Comparison of ENCODE assay signal across 9 mouse cellular contexts in genomic region chr11:101247521-101248030, GRCm38 (mm10). TPM values are rescaled to one million over a fixed set of nuclear protein-coding genes. Genes with fewer than 3 reads are reported as not detected.
DNase-seq lines count a peak whose midpoint lies in the region; ATAC-seq and TF ChIP-seq lines count a peak whose summit lies in the region.
"Had no signal": no experiment of that assay in that cellular context is flagged by ENCODE, and none has a peak within 500 bp of the region (broad histone marks: within the 10 kb centered on the region; RNA-seq: fewer than 3 reads in every experiment).

No protein-coding gene starts in this region.

- H3K4me3 ChIP-seq in lung, embryonic 14.5 days (ENCODE audit: low read depth, low read length) = peak overlapping the region; percentile 68
- H3K4me3 ChIP-seq in hindbrain, embryonic 13.5 days = peak overlapping the region; percentile 59
- H3K4me3 ChIP-seq in limb, embryonic 10.5 days = peak overlapping the region; percentile 70; the same call in 1 of the 2 replicates
- H3K4me3 ChIP-seq in small intestine, adult 2 months (ENCODE audit: low read depth, low read length) = 0 out of 2 replicates have a peak overlapping the region, but pooled peaks have one; percentile 10

- peaks cover 18% of the 10 kb centered on the region; the same call in 1 of the 2 replicates for H3K27me3 ChIP-seq in lung, embryonic 14.5 days (ENCODE audit: insufficient read depth, low read length)
- peaks cover 54% of the 10 kb centered on the region for H3K27me3 ChIP-seq in hindbrain, embryonic 13.5 days
- H3K27me3 ChIP-seq in limb, embryonic 10.5 days (ENCODE audit: low read depth, poor library complexity, severe bottlenecking) = peaks cover 38% of the 10 kb centered on the region
- H3K27me3 ChIP-seq in small intestine, adult 2 months (ENCODE audit: control insufficient read depth, insufficient read depth, low read length) = peaks cover 11% of the 10 kb centered on the region; the same call in 1 of the 2 replicates

- no peak for TF ChIP-seq POLR2A in small intestine, adult 2 months (IDR thresholded peaks at IDR 0.05; ENCODE audit: low read depth, low read length)

- WGBS in lung, embryonic 14.5 days = 75% methylated on average over 6 of the region's 6 CpGs
- 79% methylated on average over 6 of the region's 6 CpGs for WGBS in hindbrain, embryonic 13.5 days
- 82% methylated on average over 6 of the region's 6 CpGs for WGBS in limb, embryonic 10.5 days
- WGBS in small intestine, adult 2 months = 86% methylated on average over 6 of the region's 6 CpGs

- no peak for ATAC-seq in lung, embryonic 14.5 days (ENCODE audit: insufficient read depth)
- no peak for ATAC-seq in hindbrain, embryonic 13.5 days (ENCODE audit: low FRiP score)

- no peak for DNase-seq in lung, embryonic 14.5 days
- DNase-seq in lung, adult 18-20 months = no peak
- no peak for DNase-seq in limb, embryonic 10.5 days (ENCODE audit: low spot score)
- DNase-seq in ovary, adult 18-20 months (ENCODE audit: low spot score) = no peak
- no peak for DNase-seq in frontal cortex, postnatal 36 days (ENCODE audit: low spot score in 2 of 2)
- DNase-seq in left cerebral cortex, adult 18-20 months (ENCODE audit: low spot score in 2 of 2) = no peak
- DNase-seq: left cerebral cortex, postnatal 4 days had no signal

- no peaks in the 10 kb centered on the region for H3K36me3 ChIP-seq in lung, embryonic 14.5 days (ENCODE audit: insufficient read depth)
- H3K36me3 ChIP-seq in hindbrain, embryonic 13.5 days = no peaks in the 10 kb centered on the region
- no peaks in the 10 kb centered on the region for H3K36me3 ChIP-seq in limb, embryonic 10.5 days
- H3K36me3 ChIP-seq in small intestine, adult 2 months (ENCODE audit: control insufficient read depth, insufficient read depth, low read length) = no peaks in the 10 kb centered on the region

- H3K4me1 ChIP-seq in lung, embryonic 14.5 days (ENCODE audit: insufficient read depth) = peaks cover 3% of the 10 kb centered on the region
- H3K4me1 ChIP-seq in hindbrain, embryonic 13.5 days (replicated peaks) = peaks cover 17% of the 10 kb centered on the region
- H3K4me1 ChIP-seq in limb, embryonic 10.5 days = peaks cover 49% of the 10 kb centered on the region
- peaks cover 13% of the 10 kb centered on the region for H3K4me1 ChIP-seq in small intestine, adult 2 months (ENCODE audit: control insufficient read depth, insufficient read depth, insufficient read length, low read length)

- peak overlapping the region; percentile 89 for H3K4me2 ChIP-seq in lung, embryonic 14.5 days
- H3K4me2 ChIP-seq in hindbrain, embryonic 13.5 days = peak overlapping the region; percentile 96

- no peaks in the 10 kb centered on the region for H3K9me3 ChIP-seq in lung, embryonic 14.5 days (ENCODE audit: low read depth, low read length)
- no peaks in the 10 kb centered on the region for H3K9me3 ChIP-seq in hindbrain, embryonic 13.5 days
- no peaks in the 10 kb centered on the region for H3K9me3 ChIP-seq in limb, embryonic 10.5 days (replicated peaks)

- no peak for TF ChIP-seq CTCF in lung, embryonic 14.5 days (IDR thresholded peaks at IDR 0.05; ENCODE audit: low read depth)
- no peak for TF ChIP-seq CTCF in small intestine, adult 2 months (IDR thresholded peaks at IDR 0.05; ENCODE audit: extremely low read depth, insufficient read length, insufficient replicate concordance, low read depth, low read length)

- H3K9ac ChIP-seq in lung, embryonic 14.5 days = peak overlapping the region; percentile 72
- no peak overlapping the region for H3K9ac ChIP-seq in hindbrain, embryonic 13.5 days

- peak overlapping the region; percentile 88 for H3K27ac ChIP-seq in lung, embryonic 14.5 days (ENCODE audit: low read depth)
- 0 out of 2 replicates have a peak overlapping the region, but pooled peaks have one; percentile 12 for H3K27ac ChIP-seq in hindbrain, embryonic 13.5 days
- 0 out of 2 replicates have a peak overlapping the region, but pooled peaks have one; percentile 12 for H3K27ac ChIP-seq in limb, embryonic 10.5 days
- no peak overlapping the region for H3K27ac ChIP-seq in small intestine, adult 2 months (ENCODE audit: insufficient read depth, low read depth, low read length)

RNA-seq across cellular contexts. Expression of gene Ramp2, which starts 1.7 kb away (rescaled TPM):
- polyA plus RNA-seq in lung, embryonic 14.5 days (2014; fragmentation: Nextera tagmentation; extraction: Ambion mirVana) = 271 and 276 TPM in 2 replicates
- polyA plus RNA-seq in hindbrain, embryonic 13.5 days (2015; fragmentation: Nextera tagmentation; extraction: Ambion mirVana) = 84.8 and 94.9 TPM in 2 replicates
- polyA plus RNA-seq in limb, embryonic 10.5 days (2016; fragmentation: Nextera tagmentation; extraction: Ambion mirVana) = 54.2 and 61.5 TPM in 2 replicates
- 15.1 and 25.8 TPM in 2 replicates for polyA plus RNA-seq in small intestine, adult 2 months (2012; rRNA removed)
- total RNA-seq in left cerebral cortex, adult 18-20 months (2021) = 10 to 100 TPM; 31.4 to 37.8 TPM

RNA-seq across cellular contexts. Expression of gene Vps25, which starts 5.9 kb away (rescaled TPM):
- 132 and 139 TPM in 2 replicates for polyA plus RNA-seq in lung, embryonic 14.5 days (2014; fragmentation: Nextera tagmentation; extraction: Ambion mirVana)
- polyA plus RNA-seq in hindbrain, embryonic 13.5 days (2015; fragmentation: Nextera tagmentation; extraction: Ambion mirVana) = 110 and 115 TPM in 2 replicates
- 118 and 127 TPM in 2 replicates for polyA plus RNA-seq in limb, embryonic 10.5 days (2016; fragmentation: Nextera tagmentation; extraction: Ambion mirVana)
- polyA plus RNA-seq in small intestine, adult 2 months (2012; rRNA removed) = 28.9 and 64.8 TPM in 2 replicates
- 10 to 100 TPM; 56.8 to 65.8 TPM for total RNA-seq in left cerebral cortex, adult 18-20 months (2021)

RNA-seq across cellular contexts. Expression of gene Wnk4, which starts 12.8 kb away (rescaled TPM):
- polyA plus RNA-seq in lung, embryonic 14.5 days (2014; fragmentation: Nextera tagmentation; extraction: Ambion mirVana) = 5.3 and 5.8 TPM in 2 replicates
- 7.0 and 7.7 TPM in 2 replicates for polyA plus RNA-seq in hindbrain, embryonic 13.5 days (2015; fragmentation: Nextera tagmentation; extraction: Ambion mirVana)
- polyA plus RNA-seq in limb, embryonic 10.5 days (2016; fragmentation: Nextera tagmentation; extraction: Ambion mirVana) = 4.7 and 6.2 TPM in 2 replicates
- polyA plus RNA-seq in small intestine, adult 2 months (2012; rRNA removed) = 3.0 and 7.9 TPM in 2 replicates
- 1 to 10 TPM; 7.0 to 8.8 TPM for total RNA-seq in left cerebral cortex, adult 18-20 months (2021)

RNA-seq across cellular contexts. Expression of gene Ezh1, which starts 21.3 kb away (rescaled TPM):
- 17.4 and 18.9 TPM in 2 replicates for polyA plus RNA-seq in lung, embryonic 14.5 days (2014; fragmentation: Nextera tagmentation; extraction: Ambion mirVana)
- polyA plus RNA-seq in hindbrain, embryonic 13.5 days (2015; fragmentation: Nextera tagmentation; extraction: Ambion mirVana) = 20.4 and 20.7 TPM in 2 replicates
- 10.1 and 13.6 TPM in 2 replicates for polyA plus RNA-seq in limb, embryonic 10.5 days (2016; fragmentation: Nextera tagmentation; extraction: Ambion mirVana)
- 7.9 and 20.0 TPM in 2 replicates for polyA plus RNA-seq in small intestine, adult 2 months (2012; rRNA removed)
- 10 to 100 TPM; 55.7 to 62.7 TPM for total RNA-seq in left cerebral cortex, adult 18-20 months (2021)

RNA-seq across cellular contexts. Expression of gene Cntd1, which starts 31.2 kb away (rescaled TPM):
- polyA plus RNA-seq in lung, embryonic 14.5 days (2014; fragmentation: Nextera tagmentation; extraction: Ambion mirVana) = 1.0 and 1.9 TPM in 2 replicates
- polyA plus RNA-seq in hindbrain, embryonic 13.5 days (2015; fragmentation: Nextera tagmentation; extraction: Ambion mirVana) = 1.3 TPM in 2 replicates
- polyA plus RNA-seq in limb, embryonic 10.5 days (2016; fragmentation: Nextera tagmentation; extraction: Ambion mirVana) = 1.1 TPM in 2 replicates
- polyA plus RNA-seq in small intestine, adult 2 months (2012; rRNA removed) = 0.09 and 0.20 TPM in 2 replicates
- total RNA-seq in left cerebral cortex, adult 18-20 months (2021) = under 1 TPM; 0.46 to 0.56 TPM

Comparison
In these comparisons a context has a peak if more than half of its experiments do, and no peak if none do; other contexts are left out.
1. H3K4me3 ChIP-seq: peak in every context shown above with its lines; median percentile 70 in limb, embryonic 10.5 days; 68 in lung, embryonic 14.5 days; 59 in hindbrain, embryonic 13.5 days; 10 in small intestine, adult 2 months.